Mouse (Mus musculus) limb, embryonic 15.5 days (tissue): ENCODE results near the gene Rragc. TPM values are rescaled to one million over a fixed set of nuclear protein-coding genes. Genes with fewer than 3 reads are reported as not detected.
"Not testable (repeated sequence)": the region's sequence is repeated elsewhere in the genome, so short reads cannot be mapped to it uniquely, and the experiment has no call there.

Experiments used
- ATAC-seq: fragments of 200-750 bp; cut with Nextera tagmentation; 2 replicates; pipeline ENCODE4 v1.8.0; 2017; ENCODE audit warnings: low read depth, moderate TSS enrichment; ENCODE audit not compliant: insufficient number of reproducible peaks, low FRiP score, low TSS enrichment
- H3K27ac ChIP-seq: fragments of 300-500 bp; sonication (generic); 2 replicates; pipeline ENCODE4 v1.5.1; 2015; ENCODE audit warnings: moderate library complexity, mild to moderate bottlenecking, inconsistent platforms
- H3K27me3 ChIP-seq: fragments of 300-500 bp; sonication (generic); 2 replicates; pipeline ENCODE4 v1.6.1; 2015; ENCODE audit warnings: inconsistent platforms
- H3K36me3 ChIP-seq: fragments of 300-500 bp; sonication (generic); 2 replicates; pipeline ENCODE4 v1.6.1; 2015; ENCODE audit warnings: inconsistent platforms
- H3K4me1 ChIP-seq: fragments of 300-500 bp; sonication (generic); 2 replicates; pipeline ENCODE4 v1.6.1; 2015; ENCODE audit warnings: inconsistent platforms
- H3K4me2 ChIP-seq: fragments of 300-500 bp; sonication (generic); 2 replicates; pipeline ENCODE4 v1.6.1; 2015; ENCODE audit warnings: mild to moderate bottlenecking, inconsistent platforms
- H3K4me3 ChIP-seq: fragments of 300-500 bp; sonication (generic); 2 replicates; pipeline ENCODE4 v1.5.1; 2015; ENCODE audit warnings: mild to moderate bottlenecking, inconsistent platforms
- H3K9ac ChIP-seq: fragments of 300-500 bp; sonication (generic); 2 replicates; pipeline ENCODE4 v1.6.1; 2015; ENCODE audit warnings: inconsistent platforms
- H3K9me3 ChIP-seq: fragments of 300-500 bp; sonication (generic); 2 replicates; pipeline ENCODE4 v1.6.1; 2016; ENCODE audit warnings: inconsistent platforms
- WGBS: fragments of 180-500 bp; shearing (Covaris S2); methylation state at CpG from one replicate; pipeline ENCODE4 v1.1.7; 2015; 5-methylcytosine and 5-hydroxymethylcytosine counted together
- polyA plus RNA-seq: library from polyadenylated mRNA; unstranded; fragments of >200 nt; fragmentation: Nextera tagmentation; extraction: Ambion mirVana; gene quantifications from 2 replicates; pipeline ENCODE4 v1.2.1, GENCODE M21; 2015

Rragc gene
- polyA plus RNA-seq, 1 experiment from 2014 or later: 55.2 TPM

DNA sequence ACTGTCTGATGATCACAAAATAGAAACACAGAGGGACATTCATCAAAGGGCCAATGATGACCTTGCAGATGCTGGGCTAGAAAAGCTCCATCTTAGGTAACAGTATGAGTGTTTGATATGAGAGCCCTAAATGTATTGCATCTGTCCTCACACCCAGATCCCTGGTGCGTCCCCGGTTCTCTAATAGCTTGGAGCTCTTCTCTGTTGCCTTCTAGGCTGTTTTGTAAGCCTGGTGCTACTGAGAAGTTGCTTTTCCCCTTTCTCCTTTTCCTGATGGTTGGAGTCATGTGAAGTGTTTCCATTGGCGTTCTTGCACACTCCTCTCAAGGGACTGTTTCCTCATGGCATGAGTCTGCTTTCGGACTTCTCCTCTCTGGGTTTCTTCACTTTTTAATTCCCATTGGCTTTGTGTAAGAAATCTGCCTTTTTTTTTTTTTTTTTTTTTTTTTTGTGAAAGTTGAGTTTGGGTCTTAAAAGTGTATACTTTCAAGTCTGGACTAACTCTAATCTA is 3.9 kb downstream of the Rragc start:
- WGBS: 93% methylated on average over 4 of the region's 4 CpGs

DNA sequence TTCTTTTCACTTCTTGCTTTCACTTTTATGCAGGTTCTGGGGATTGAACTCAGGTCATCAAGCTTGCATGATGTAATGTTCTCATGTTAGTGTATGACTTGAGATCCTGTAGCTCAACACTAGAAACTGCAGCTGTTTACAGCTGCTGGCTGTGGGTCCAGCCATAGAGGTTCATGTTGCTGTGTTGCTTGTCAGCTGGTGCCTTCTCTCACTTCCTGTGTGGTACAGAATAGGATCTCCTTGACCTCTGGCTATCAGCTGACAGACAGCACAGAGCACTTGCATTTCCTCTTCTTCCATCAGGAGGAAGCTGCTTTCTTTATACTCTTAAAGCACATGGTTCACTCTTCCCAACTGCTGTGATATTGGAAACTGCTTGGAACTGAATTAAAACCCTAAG is 10.7 kb downstream of the Rragc start:
- Histone ChIP-seq H3K27me3 (no peaks in the 10 kb centered on the region), H3K9ac (no peak overlapping the region), H3K4me2 (no peak overlapping the region), H3K4me1 (no peaks in the 10 kb centered on the region), H3K27ac (no peak overlapping the region), H3K9me3 (no peaks in the 10 kb centered on the region), H3K4me3 (no peak overlapping the region), H3K36me3 (peaks cover 85% of the 10 kb centered on the region)
- ATAC-seq: no peak

More for the DNA sequence above, 3.9 kb downstream of the Rragc start:
- Histone ChIP-seq H3K4me2 (no peak overlapping the region), H3K36me3 (peaks cover 46% of the 10 kb centered on the region), H3K4me1 (peaks cover 13% of the 10 kb centered on the region), H3K9me3 (no peaks in the 10 kb centered on the region), H3K4me3 (no peak overlapping the region), H3K27me3 (no peaks in the 10 kb centered on the region), H3K27ac (no peak overlapping the region), H3K9ac (no peak overlapping the region)
- ATAC-seq: no peak

GRCm38 (mm10) chr4:123929994-123930393 is 12.7 kb downstream of the Rragc start:
- peaks cover 87% of the 10 kb centered on the region for H3K36me3 ChIP-seq
- H3K4me3 ChIP-seq: no peak overlapping the region
- no peak overlapping the region for H3K9ac ChIP-seq
- WGBS: 91% methylated on average over 4 of the region's 4 CpGs
- H3K4me1 ChIP-seq: no peaks in the 10 kb centered on the region
- H3K4me2 ChIP-seq: no peak overlapping the region
- H3K27ac ChIP-seq: no peak overlapping the region
- no peaks in the 10 kb centered on the region for H3K27me3 ChIP-seq
- no peak for ATAC-seq
- no peaks in the 10 kb centered on the region for H3K9me3 ChIP-seq

GRCm38 (mm10) chr4:123934306-123934705 is 17.1 kb downstream of the Rragc start:
- Histone ChIP-seq H3K9ac (no peak overlapping the region), H3K9me3 (no peaks in the 10 kb centered on the region), H3K4me3 (no peak overlapping the region), H3K36me3 (peaks cover 69% of the 10 kb centered on the region), H3K27me3 (no peaks in the 10 kb centered on the region), H3K4me1 (no peaks in the 10 kb centered on the region), H3K4me2 (no peak overlapping the region), H3K27ac (no peak overlapping the region)
- ATAC-seq: no peak
- WGBS: 88% methylated on average over 4 of the region's 4 CpGs

DNA sequence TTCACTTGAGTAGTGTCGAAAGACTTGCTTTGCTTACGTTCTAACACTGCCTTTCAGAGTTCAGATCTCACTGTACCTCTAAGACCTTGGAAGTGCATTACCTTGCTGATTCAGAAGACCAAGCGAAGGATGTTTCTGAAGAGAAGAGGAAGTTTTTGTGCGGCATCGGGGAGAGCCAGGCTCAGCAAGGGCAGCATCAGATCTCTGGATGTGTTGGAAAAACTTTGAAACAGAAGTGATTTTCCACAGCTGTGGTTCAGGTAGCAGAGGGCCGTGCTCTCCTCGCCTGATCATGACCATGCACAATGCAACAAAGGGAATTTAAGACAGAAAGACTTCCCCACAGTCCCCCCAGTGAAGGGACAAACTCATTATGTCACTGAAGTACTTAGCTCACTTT is 18.8 kb downstream of the Rragc start:
- no peaks in the 10 kb centered on the region for H3K9me3 ChIP-seq
- no peak overlapping the region for H3K27ac ChIP-seq
- H3K4me2 ChIP-seq: no peak overlapping the region
- 91% methylated on average over 7 of the region's 7 CpGs for WGBS
- H3K27me3 ChIP-seq: no peaks in the 10 kb centered on the region
- no peak for ATAC-seq
- no peak overlapping the region for H3K4me3 ChIP-seq
- H3K9ac ChIP-seq: no peak overlapping the region
- peaks cover 57% of the 10 kb centered on the region for H3K36me3 ChIP-seq
- H3K4me1 ChIP-seq: no peaks in the 10 kb centered on the region

DNA sequence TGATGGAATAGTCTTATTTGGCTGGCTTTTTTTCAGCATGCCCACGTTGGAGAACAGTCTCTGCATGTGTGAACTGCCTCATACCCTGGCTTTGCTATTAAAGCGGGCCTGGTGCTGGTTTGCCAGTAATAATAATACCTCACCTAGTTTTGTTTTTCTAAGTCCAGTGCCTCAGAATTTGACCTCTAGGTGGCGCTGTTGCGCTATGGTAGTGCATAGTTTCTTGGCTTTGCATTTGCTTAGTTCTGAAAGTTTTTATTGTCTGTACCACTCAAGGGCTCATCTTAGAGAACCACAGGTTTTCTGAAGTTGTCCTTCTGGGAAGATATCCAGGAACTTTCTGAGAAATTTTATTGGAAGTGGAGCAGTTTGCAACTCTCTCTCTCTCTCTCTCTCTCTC is 22.6 kb downstream of the Rragc start:
- Histone ChIP-seq H3K27me3 (peaks cover 3% of the 10 kb centered on the region; the same call in 1 of the 2 replicates), H3K9ac (no peak overlapping the region), H3K9me3 (no peaks in the 10 kb centered on the region), H3K4me3 (no peak overlapping the region), H3K4me1 (no peaks in the 10 kb centered on the region), H3K4me2 (no peak overlapping the region), H3K27ac (no peak overlapping the region), H3K36me3 (peaks cover 23% of the 10 kb centered on the region)
- no peak for ATAC-seq
- 2% methylated on average over 4 of the region's 4 CpGs for WGBS

DNA sequence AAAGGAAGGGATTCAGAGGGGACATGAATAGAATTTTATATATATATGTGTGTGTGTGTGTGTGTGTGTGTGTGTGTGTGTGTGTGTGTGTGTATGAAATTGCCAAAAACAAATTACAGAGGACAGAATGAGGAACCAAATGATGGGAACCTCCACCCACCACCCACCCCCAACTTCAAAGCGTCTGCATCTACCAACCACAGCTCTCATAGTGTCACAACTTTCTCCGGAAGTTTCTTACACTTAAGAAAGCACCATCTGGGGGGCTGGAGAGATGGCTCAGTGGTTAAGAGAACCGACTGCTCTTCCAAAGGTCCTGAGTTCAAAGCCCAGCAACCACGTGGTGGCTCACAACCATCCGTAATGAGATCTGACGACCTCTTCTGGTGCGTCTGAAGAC is 23.6 kb downstream of the Rragc start:
- not testable (repeated sequence) for H3K4me2 ChIP-seq, H3K27ac ChIP-seq, H3K9me3 ChIP-seq, ATAC-seq, H3K4me3 ChIP-seq, H3K27me3 ChIP-seq, H3K9ac ChIP-seq, H3K4me1 ChIP-seq
- WGBS: 71% methylated on average over 7 of the region's 7 CpGs
- H3K36me3 ChIP-seq: peaks cover 14% of the 10 kb centered on the region

- Histone ChIP-seq H3K4me2 (no peak overlapping the region), H3K4me1 (no peaks in the 10 kb centered on the region), H3K4me3 (no peak overlapping the region), H3K36me3 (no peaks in the 10 kb centered on the region), H3K27me3 (peaks cover 12% of the 10 kb centered on the region; the same call in 1 of the 2 replicates), H3K9me3 (no peaks in the 10 kb centered on the region), H3K27ac (no peak overlapping the region), H3K9ac (no peak overlapping the region)
- 71% methylated on average over 4 of the region's 4 CpGs for WGBS
- ATAC-seq: no peak
These were observed 29.5 kb downstream of the Rragc start for GRCm38 (mm10) chr4:123946701-123947100.

DNA sequence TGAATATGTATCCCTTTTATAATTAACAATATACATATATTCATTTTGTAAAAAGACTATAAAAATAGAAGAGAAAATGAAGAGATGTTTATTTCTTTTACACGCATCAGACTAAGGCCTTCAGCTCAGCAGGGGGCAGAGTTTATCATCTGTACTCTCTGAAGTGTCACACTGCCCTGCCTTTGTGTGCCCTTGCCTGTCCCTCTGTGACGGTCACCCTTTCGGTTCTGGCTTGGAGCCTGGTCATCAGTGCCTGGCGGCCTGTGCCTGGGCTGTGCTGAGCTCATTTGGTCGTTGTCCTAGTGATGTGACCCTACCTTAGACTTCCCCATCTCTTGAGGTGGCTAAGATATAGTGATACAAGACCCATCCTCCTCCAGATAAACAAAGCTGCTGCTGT is 29.9 kb downstream of the Rragc start:
- H3K9me3 ChIP-seq: no peaks in the 10 kb centered on the region
- H3K4me2 ChIP-seq: no peak overlapping the region
- peaks cover 10% of the 10 kb centered on the region; the same call in 1 of the 2 replicates for H3K27me3 ChIP-seq
- ATAC-seq: no peak
- H3K4me3 ChIP-seq: no peak overlapping the region
- H3K27ac ChIP-seq: no peak overlapping the region
- no peaks in the 10 kb centered on the region for H3K36me3 ChIP-seq
- WGBS: 58% methylated on average over 5 of the region's 5 CpGs
- H3K4me1 ChIP-seq: no peaks in the 10 kb centered on the region
- no peak overlapping the region for H3K9ac ChIP-seq

- H3K4me2 ChIP-seq: no peak overlapping the region
- H3K27ac ChIP-seq: no peak overlapping the region
- no peak overlapping the region for H3K4me3 ChIP-seq
- H3K27me3 ChIP-seq: peaks cover 15% of the 10 kb centered on the region
- no peak for ATAC-seq
- no peaks in the 10 kb centered on the region for H3K9me3 ChIP-seq
- WGBS: 52% methylated on average over 6 of the region's 6 CpGs
- H3K9ac ChIP-seq: no peak overlapping the region
- H3K4me1 ChIP-seq: no peaks in the 10 kb centered on the region
- H3K36me3 ChIP-seq: no peaks in the 10 kb centered on the region
These were observed 31.7 kb downstream of the Rragc start for GRCm38 (mm10) chr4:123948901-123949300.

DNA sequence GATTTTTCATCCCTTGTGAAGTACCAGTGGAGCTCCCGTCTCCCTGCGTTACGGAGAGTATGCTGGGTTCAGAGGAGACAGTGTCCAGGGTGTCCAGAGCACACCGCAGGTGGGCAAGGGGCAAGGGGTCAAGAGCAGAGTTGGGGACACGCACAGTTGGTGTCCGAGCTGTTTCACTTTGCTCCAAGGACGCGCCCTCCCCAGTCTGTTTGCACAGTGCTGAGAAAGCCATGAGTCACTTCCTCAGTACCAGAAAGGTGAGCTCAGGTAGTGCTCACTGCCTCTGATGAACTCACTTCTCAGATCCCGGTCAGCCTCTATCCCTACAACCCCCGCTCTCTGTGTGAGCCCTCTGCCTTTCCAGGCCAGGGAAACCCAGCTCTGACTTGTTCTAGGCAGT is 32.4 kb downstream of the Rragc start:
- peaks cover 15% of the 10 kb centered on the region for H3K27me3 ChIP-seq
- H3K9me3 ChIP-seq: no peaks in the 10 kb centered on the region
- no peak overlapping the region for H3K4me3 ChIP-seq
- no peaks in the 10 kb centered on the region for H3K36me3 ChIP-seq
- H3K4me2 ChIP-seq: no peak overlapping the region
- H3K27ac ChIP-seq: no peak overlapping the region
- no peaks in the 10 kb centered on the region for H3K4me1 ChIP-seq
- no peak for ATAC-seq
- no peak overlapping the region for H3K9ac ChIP-seq
- 73% methylated on average over 10 of the region's 10 CpGs for WGBS

DNA sequence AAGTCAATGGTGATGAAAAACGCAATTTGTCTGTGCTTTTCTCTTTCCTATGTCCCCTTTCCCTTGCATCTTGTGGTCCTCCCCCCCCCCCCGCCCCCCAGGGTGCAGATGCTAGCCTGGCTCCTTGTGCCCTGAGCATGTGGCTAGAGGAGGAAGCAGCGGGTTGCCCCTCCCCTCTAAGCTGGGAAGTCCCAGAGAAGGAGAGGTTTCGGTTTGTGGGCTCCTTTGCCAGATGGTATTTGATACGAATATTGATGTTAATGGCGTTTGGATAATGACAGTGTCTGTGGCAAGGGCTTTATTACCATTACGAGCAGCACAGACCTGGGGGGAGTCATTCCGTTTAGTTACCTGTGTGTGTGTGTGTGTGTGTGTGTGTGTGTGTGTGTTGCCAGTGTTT is 34.8 kb downstream of the Rragc start:
- Histone ChIP-seq H3K4me3 (no peak overlapping the region), H3K9me3 (no peaks in the 10 kb centered on the region), H3K4me1 (peaks cover 5% of the 10 kb centered on the region), H3K4me2 (no peak overlapping the region), H3K27me3 (peaks cover 29% of the 10 kb centered on the region), H3K9ac (no peak overlapping the region), H3K36me3 (no peaks in the 10 kb centered on the region), H3K27ac (no peak overlapping the region)
- WGBS: 31% methylated on average over 8 of the region's 8 CpGs
- ATAC-seq: no peak
